Mouse (Mus musculus) erythroblast, embryonic 14.5 days (primary cell): Measurements from ENCODE around the gene Cbx6. TPM values are rescaled to one million over a fixed set of nuclear protein-coding genes. Genes with fewer than 3 reads are reported as not detected.

ENCODE experiments used
- H3K27me3 ChIP-seq: 2 replicates; pipeline ENCODE4 v1.6.1; 2012; ENCODE audit warnings: inconsistent platforms; ENCODE audit not compliant: control insufficient read depth
- H3K36me3 ChIP-seq: 2 replicates; pipeline ENCODE4 v1.6.1; 2012; ENCODE audit warnings: mild to moderate bottlenecking, inconsistent platforms; ENCODE audit not compliant: control insufficient read depth
- H3K4me1 ChIP-seq: 2 replicates; pipeline ENCODE4 v1.6.1; 2012; ENCODE audit warnings: inconsistent platforms; ENCODE audit not compliant: control insufficient read depth
- H3K4me3 ChIP-seq: replicated peaks from 2 replicates; pipeline ENCODE3; 2012; ENCODE audit warnings: moderate library complexity, mild to moderate bottlenecking, inconsistent platforms
- H3K9me3 ChIP-seq: 2 replicates; pipeline ENCODE4 v1.6.1; 2012; ENCODE audit warnings: low read length, inconsistent platforms, mixed read lengths; ENCODE audit not compliant: control insufficient read depth
- GATA1 ChIP-seq: IDR thresholded peaks from 2 replicates; pipeline ENCODE4 v1.6.1; 2012; ENCODE audit warnings: low read length, inconsistent platforms, mixed read lengths
- TAL1 ChIP-seq: IDR thresholded peaks from 3 replicates; pipeline ENCODE4 v1.6.1; 2012; ENCODE audit warnings: low read length, inconsistent platforms, mixed read lengths
- polyA plus RNA-seq: library from polyadenylated mRNA; stranded (reverse); fragments of >175 nt; gene quantifications from 2 replicates; pipeline ENCODE4 v1.2.3, GENCODE M21; 2012

Cbx6 gene
- polyA plus RNA-seq, 1 experiment = 2.7 TPM

DNA sequence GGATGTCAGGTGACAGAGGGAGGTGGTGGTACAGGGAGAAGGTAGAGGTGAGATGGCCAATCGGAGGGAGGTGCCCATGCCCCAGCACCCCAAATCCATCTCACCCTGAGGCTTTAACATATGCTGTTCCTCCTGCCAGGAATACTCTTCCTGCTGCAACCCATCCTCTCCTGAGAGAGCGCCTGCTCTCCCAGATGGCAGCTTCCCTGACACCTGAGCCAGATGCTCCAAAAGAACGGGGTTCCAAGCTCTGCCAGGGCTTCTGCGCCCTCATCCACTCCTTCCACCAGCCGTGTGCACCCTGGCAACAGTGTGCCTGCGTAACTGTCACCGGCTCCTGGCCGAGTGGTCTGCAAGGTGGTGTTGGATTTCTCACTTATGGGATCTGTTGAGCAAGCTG is 36.8 kb downstream of the Cbx6 start:
- H3K4me1 ChIP-seq = no peaks in the 10 kb centered on the region
- TF ChIP-seq GATA1 (no peak), TAL1 (no peak)
- no peaks in the 10 kb centered on the region for H3K9me3 ChIP-seq
- H3K36me3 ChIP-seq = no peaks in the 10 kb centered on the region
- H3K27me3 ChIP-seq = peaks cover 23% of the 10 kb centered on the region
- H3K4me3 ChIP-seq = no peak overlapping the region

DNA sequence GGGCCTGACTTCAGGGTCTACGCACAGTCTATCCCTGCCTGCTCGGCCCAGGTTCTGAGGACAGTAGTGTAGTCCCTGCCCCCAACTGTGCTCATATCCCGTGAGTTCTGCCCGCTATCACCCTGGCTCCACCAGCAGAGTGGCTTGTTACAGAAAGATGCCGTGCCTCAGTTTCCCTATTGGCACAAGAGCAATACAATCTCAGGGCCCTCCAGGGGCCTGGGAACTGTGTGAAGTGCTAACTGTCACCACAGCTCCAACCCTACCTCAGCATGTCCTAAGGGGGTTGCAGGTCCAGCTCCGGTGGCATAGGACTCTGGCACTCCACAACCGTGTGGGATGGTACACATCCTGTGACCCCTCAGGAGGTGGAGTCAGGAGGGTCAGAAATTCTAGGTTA is 37.4 kb downstream of the Cbx6 start:
- Histone ChIP-seq H3K4me1 (peaks cover 3% of the 10 kb centered on the region), H3K4me3 (no peak overlapping the region), H3K9me3 (no peaks in the 10 kb centered on the region), H3K36me3 (no peaks in the 10 kb centered on the region), H3K27me3 (peaks cover 23% of the 10 kb centered on the region)
- no peak for TF ChIP-seq TAL1
- TF ChIP-seq GATA1 = no peak

DNA sequence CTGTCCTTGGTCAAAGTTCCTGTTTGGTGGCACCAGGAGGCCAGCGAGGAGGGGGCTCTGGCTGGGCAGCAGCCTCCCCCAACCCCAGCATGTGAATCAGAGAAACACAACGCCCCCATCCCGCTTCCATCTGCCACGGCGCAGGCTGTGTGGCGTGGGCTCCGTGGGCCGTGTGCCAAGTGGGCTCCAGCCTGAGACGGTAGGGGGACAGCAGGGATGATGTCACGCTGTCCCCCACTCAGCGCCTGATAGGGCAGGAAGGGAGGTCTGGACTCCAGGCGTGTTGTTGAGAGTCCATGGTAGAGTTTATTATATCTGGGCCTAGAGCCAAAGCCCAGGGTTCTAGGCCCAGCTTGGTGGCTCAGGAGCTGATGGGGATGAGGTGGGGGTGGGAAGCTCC is 38.2 kb downstream of the Cbx6 start:
- Histone ChIP-seq H3K4me3 (no peak overlapping the region), H3K9me3 (no peaks in the 10 kb centered on the region), H3K4me1 (peaks cover 3% of the 10 kb centered on the region), H3K36me3 (no peaks in the 10 kb centered on the region), H3K27me3 (peaks cover 17% of the 10 kb centered on the region)
- TF ChIP-seq GATA1 (no peak), TAL1 (no peak)

DNA sequence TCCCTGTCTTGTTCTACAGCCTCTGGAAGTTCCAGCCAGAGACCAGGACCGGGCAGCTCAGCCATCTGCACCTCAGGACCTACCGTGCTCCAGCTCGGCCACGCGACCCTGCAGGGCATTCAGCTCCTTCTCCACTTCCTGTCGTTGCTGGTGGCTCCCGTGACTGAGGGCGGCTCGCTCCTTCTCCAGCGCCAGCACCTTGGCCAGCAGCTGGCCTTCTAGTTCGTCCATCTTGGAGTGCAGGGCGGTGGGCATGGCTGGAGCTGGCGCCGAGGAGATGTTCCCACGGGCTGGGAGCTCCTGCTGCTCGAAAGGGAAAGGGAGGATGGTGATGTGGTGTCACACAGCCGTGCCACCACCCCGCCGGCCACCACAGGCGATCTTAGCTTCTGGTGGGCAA is 40.3 kb downstream of the Cbx6 start:
- no peak for TF ChIP-seq GATA1
- no peak for TF ChIP-seq TAL1
- Histone ChIP-seq H3K36me3 (no peaks in the 10 kb centered on the region), H3K27me3 (peaks cover 14% of the 10 kb centered on the region)

DNA sequence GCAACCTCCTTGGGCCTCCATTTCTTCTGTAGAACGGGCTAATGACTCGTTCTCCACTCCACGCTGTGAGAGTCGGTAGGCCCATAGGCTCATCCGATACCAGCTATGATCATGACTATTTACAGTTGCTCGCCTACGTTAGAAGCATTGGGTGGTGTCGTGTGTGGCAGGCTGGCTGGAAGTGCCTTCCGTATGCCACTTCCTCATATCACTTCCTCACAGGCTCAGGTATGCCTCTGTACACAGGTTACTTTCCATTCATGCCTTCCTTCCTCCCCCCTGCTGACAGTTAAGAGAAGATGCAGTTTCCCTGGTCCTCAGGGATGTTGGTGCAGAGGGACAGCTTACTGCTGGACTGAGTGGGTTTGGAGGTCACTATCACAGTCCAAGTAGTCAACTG is 41.4 kb downstream of the Cbx6 start:
- Histone ChIP-seq H3K27me3 (peaks cover 14% of the 10 kb centered on the region), H3K4me1 (peaks cover 3% of the 10 kb centered on the region), H3K4me3 (no peak overlapping the region), H3K36me3 (no peaks in the 10 kb centered on the region), H3K9me3 (no peaks in the 10 kb centered on the region)
- TF ChIP-seq TAL1 (no peak), GATA1 (no peak)

More for the DNA sequence above, 40.3 kb downstream of the Cbx6 start:
- Histone ChIP-seq H3K9me3 (no peaks in the 10 kb centered on the region), H3K4me1 (peaks cover 3% of the 10 kb centered on the region), H3K4me3 (no peak overlapping the region)

DNA sequence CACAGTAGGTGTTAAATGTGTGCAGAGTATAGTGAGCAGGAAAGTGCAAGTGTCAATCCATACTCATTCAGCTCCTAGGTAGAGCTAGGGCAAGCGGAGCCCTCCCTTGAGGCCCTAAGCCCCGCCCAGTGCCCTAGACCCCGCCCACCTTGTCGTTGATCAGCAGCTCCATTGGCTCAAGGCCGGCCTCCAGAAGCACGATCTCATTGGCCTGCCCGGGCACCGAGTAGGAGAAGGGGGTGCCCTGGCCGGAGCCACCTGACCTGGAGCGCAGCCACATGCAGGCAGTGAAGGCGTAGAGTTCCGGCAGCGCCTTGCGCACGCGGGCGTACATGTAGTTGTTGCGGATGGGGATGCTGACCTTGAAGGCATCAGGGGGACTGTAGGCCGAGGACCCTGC is 42.0 kb downstream of the Cbx6 start:
- Histone ChIP-seq H3K4me1 (peaks cover 3% of the 10 kb centered on the region), H3K36me3 (no peaks in the 10 kb centered on the region), H3K27me3 (peaks cover 14% of the 10 kb centered on the region), H3K9me3 (no peaks in the 10 kb centered on the region), H3K4me3 (no peak overlapping the region)
- no peak for TF ChIP-seq GATA1
- TF ChIP-seq TAL1 = no peak

DNA sequence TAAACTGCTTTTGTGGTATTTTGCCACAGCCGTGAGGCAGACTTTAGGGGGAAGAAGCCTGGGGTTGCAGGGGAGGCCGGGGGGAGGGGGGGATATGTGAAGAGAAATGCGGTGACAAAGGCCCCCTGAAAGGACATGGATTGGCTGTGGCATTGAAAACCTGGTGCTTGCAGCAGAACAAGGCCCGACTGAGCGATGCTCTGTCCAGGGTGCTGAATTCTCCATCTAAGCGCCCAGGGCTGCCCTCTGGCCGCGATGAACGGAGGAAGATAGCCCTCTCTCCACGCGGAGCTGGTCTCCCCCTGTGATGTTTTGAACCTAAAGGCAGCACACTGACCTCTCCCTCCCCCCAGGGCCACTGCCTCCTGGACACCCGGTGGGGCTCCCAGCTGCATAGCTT is 43.0 kb downstream of the Cbx6 start:
- H3K27me3 ChIP-seq = peaks cover 18% of the 10 kb centered on the region

DNA sequence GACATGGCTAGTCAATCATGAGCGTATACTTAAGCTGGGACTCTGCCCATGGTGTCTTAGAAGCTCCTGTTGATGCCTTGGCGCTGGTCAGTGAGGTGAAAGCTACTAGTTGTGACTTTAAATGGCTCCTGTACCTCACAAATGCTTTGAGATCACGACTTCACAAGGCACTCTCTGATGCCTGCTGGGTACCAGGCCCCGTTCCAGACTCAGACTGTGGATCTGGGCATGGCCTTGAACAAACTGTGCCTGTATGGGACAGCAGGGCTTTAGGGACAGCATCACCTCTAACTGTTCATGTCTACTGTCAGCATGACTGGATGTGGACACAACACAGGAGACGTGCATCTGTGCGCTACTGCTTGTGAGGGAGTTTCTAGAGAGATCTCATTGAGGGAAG is 43.6 kb downstream of the Cbx6 start:
- Histone ChIP-seq H3K36me3 (no peaks in the 10 kb centered on the region), H3K4me1 (peaks cover 3% of the 10 kb centered on the region), H3K9me3 (no peaks in the 10 kb centered on the region), H3K4me3 (no peak overlapping the region), H3K27me3 (peaks cover 22% of the 10 kb centered on the region)
- TF ChIP-seq GATA1 (no peak), TAL1 (no peak)

More for the DNA sequence above, 43.0 kb downstream of the Cbx6 start:
- H3K9me3 ChIP-seq = no peaks in the 10 kb centered on the region
- TF ChIP-seq TAL1 = no peak
- TF ChIP-seq GATA1 = no peak
- H3K4me3 ChIP-seq = no peak overlapping the region
- no peaks in the 10 kb centered on the region for H3K36me3 ChIP-seq
- peaks cover 3% of the 10 kb centered on the region for H3K4me1 ChIP-seq

DNA sequence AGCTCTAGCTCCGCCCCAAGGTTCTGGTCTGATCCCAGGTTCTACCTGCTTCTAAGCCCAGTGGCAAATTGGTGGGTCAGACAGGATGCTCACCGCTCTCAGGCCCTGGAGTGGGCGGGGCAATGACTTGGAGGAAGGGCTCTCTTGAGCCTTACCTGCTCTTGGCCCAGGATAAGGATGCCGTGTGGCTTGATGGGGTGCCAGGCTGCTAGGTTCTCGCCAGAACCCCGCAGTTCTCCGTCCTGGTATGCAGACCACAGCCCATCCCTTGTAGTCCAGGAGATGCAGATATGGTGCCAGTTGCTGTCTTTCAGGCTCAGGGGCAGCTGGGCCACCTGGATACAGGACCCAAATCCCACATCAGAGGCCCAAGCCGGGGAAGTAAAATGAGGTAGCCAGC is 44.4 kb downstream of the Cbx6 start:
- Histone ChIP-seq H3K4me3 (no peak overlapping the region), H3K4me1 (peaks cover 3% of the 10 kb centered on the region), H3K9me3 (no peaks in the 10 kb centered on the region), H3K27me3 (peaks cover 24% of the 10 kb centered on the region), H3K36me3 (no peaks in the 10 kb centered on the region)
- TF ChIP-seq GATA1 (no peak), TAL1 (no peak)

DNA sequence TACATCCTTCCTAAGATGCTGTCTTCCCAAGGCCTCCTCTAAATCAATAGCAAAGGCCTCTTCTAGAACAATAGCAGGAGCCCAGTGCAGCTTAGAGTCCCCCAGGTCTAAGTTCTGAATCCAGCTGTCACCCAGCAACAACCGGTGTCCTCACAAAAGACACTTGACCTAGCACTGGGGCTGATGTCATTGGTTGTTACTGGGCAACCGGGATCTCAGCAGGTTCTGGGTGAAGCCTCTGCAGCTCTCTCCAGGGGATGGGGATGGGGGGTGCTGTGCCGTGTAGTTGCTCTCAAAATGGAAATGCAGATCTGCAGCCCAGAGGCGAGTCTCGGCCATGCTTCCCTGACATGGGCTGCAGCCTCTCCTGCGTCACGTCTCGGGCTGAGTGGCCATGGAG is 46.7 kb downstream of the Cbx6 start:
- Histone ChIP-seq H3K36me3 (no peaks in the 10 kb centered on the region), H3K9me3 (no peaks in the 10 kb centered on the region), H3K4me3 (no peak overlapping the region), H3K4me1 (peaks cover 3% of the 10 kb centered on the region), H3K27me3 (peaks cover 23% of the 10 kb centered on the region)
- TF ChIP-seq GATA1 = no peak
- no peak for TF ChIP-seq TAL1
